Mouse (Mus musculus) MEL (cell line): ENCODE data around the gene Podxl2. TPM values are rescaled to one million over a fixed set of nuclear protein-coding genes. Genes with fewer than 3 reads are reported as not detected.

Source experiments
- DNase-seq: peaks from one replicate; pipeline ENCODE4 v3.0.0; 2011; ENCODE audit warnings: low read depth, low spot score
- H3K27ac ChIP-seq: 2 replicates; pipeline ENCODE4 v1.5.1; 2012; ENCODE audit warnings: low read depth, mild to moderate bottlenecking, control low read depth, low read length, moderate library complexity; ENCODE audit not compliant: control insufficient read depth
- H3K27me3 ChIP-seq, 2 experiments: fragments of 150-350 bp in 1 of 2; sonication (generic) in 1 of 2; 2 replicates each; pipeline ENCODE4 v1.6.1; 2012; ENCODE audit warnings: low read length in 2 of 2, mild to moderate bottlenecking in 2 of 2, improper control_type of control experiment in 1 of 2, moderate library complexity in 1 of 2; ENCODE audit not compliant: insufficient read depth in 2 of 2, control insufficient read depth in 1 of 2
- H3K36me3 ChIP-seq, 2 experiments: 2 replicates each; pipeline ENCODE4 v1.6.1; 2012 to 2014; ENCODE audit warnings: low read length in 2 of 2, improper control_type of control experiment in 1 of 2, inconsistent platforms in 1 of 2, mild to moderate bottlenecking in 1 of 2; ENCODE audit not compliant: insufficient read depth in 2 of 2, control insufficient read depth in 1 of 2
- H3K4me1 ChIP-seq, 2 experiments: fragments of 150-350 bp in 1 of 2; sonication (generic) in 1 of 2; 2 replicates each; pipeline ENCODE4 v1.6.1; 2012; ENCODE audit warnings: low read length in 2 of 2, improper control_type of control experiment in 1 of 2, mild to moderate bottlenecking in 1 of 2; ENCODE audit not compliant: insufficient read depth in 2 of 2, control insufficient read depth in 1 of 2
- H3K4me3 ChIP-seq, 2 experiments: fragments of 150-350 bp in 1 of 2; sonication (generic) in 1 of 2; 2 replicates each; pipeline ENCODE4 v1.5.1; 2012; ENCODE audit warnings: low read depth in 2 of 2, low read length in 2 of 2, mild to moderate bottlenecking in 2 of 2, moderate library complexity in 2 of 2, control low read depth in 1 of 2, improper control_type of control experiment in 1 of 2; ENCODE audit not compliant: control insufficient read depth in 1 of 2, insufficient read depth in 1 of 2
- H3K79me2 ChIP-seq: 2 replicates; pipeline ENCODE4 v1.6.1; 2012; ENCODE audit warnings: mild to moderate bottlenecking, low read length, moderate library complexity; ENCODE audit not compliant: control insufficient read depth, poor library complexity, insufficient read depth
- H3K9ac ChIP-seq: 2 replicates; pipeline ENCODE4 v1.6.1; 2012; ENCODE audit warnings: low read depth, mild to moderate bottlenecking, control low read depth, low read length, moderate library complexity; ENCODE audit not compliant: control insufficient read depth, poor library complexity, severe bottlenecking
- H3K9me3 ChIP-seq: fragments of 150-350 bp; sonication (generic); replicated peaks from 2 replicates; pipeline ENCODE4 v1.6.1; 2012; ENCODE audit warnings: mild to moderate bottlenecking, low read length, improper control_type of control experiment, moderate library complexity; ENCODE audit not compliant: insufficient read depth
- CHD1 ChIP-seq: IDR thresholded peaks from 2 replicates; pipeline ENCODE4 v1.6.1; 2012; ENCODE audit warnings: low read depth, mild to moderate bottlenecking, inconsistent platforms, low read length, improper control_type of control experiment
- E2F4 ChIP-seq: IDR thresholded peaks from 2 replicates; pipeline ENCODE4 v1.6.1; 2011; ENCODE audit warnings: low read depth, low read length, improper control_type of control experiment, borderline replicate concordance
- GABPA ChIP-seq: IDR thresholded peaks from 2 replicates; pipeline ENCODE4 v1.6.1; 2012; ENCODE audit warnings: low read depth, mild to moderate bottlenecking, inconsistent platforms, low read length, improper control_type of control experiment, moderate library complexity
- GATA1 ChIP-seq: IDR thresholded peaks from 2 replicates; pipeline ENCODE4 v1.6.1; 2011; ENCODE audit warnings: low read depth, low read length, improper control_type of control experiment
- MAX ChIP-seq: IDR thresholded peaks from 2 replicates; pipeline ENCODE4 v1.6.1; 2011; ENCODE audit warnings: low read length, improper control_type of control experiment
- MAZ ChIP-seq: IDR thresholded peaks from 2 replicates; pipeline ENCODE4 v1.6.1; 2012; ENCODE audit warnings: low read depth, mild to moderate bottlenecking, inconsistent platforms, low read length, improper control_type of control experiment
- MEF2A ChIP-seq: IDR thresholded peaks from 2 replicates; pipeline ENCODE4 v1.6.1; 2014; ENCODE audit warnings: low read depth, mild to moderate bottlenecking, inconsistent platforms, low read length, improper control_type of control experiment; ENCODE audit not compliant: poor library complexity, insufficient replicate concordance, severe bottlenecking; ENCODE audit errors: extremely low read depth
- MYB ChIP-seq: IDR thresholded peaks from 2 replicates; pipeline ENCODE4 v1.6.1; 2011; ENCODE audit warnings: mild to moderate bottlenecking, low read depth, low read length, improper control_type of control experiment
- NRF1 ChIP-seq: IDR thresholded peaks from 2 replicates; pipeline ENCODE4 v1.6.1; 2014; ENCODE audit warnings: low read depth, mild to moderate bottlenecking, inconsistent platforms, low read length, improper control_type of control experiment, moderate library complexity; ENCODE audit not compliant: poor library complexity, insufficient read depth, severe bottlenecking
- TAL1 ChIP-seq: IDR thresholded peaks from 2 replicates; pipeline ENCODE4 v1.6.1; 2012; ENCODE audit warnings: mild to moderate bottlenecking, inconsistent platforms, low read length, moderate library complexity, mixed read lengths
- TBP ChIP-seq: IDR thresholded peaks from 2 replicates; pipeline ENCODE4 v1.8.0; 2011; ENCODE audit warnings: low read depth, low read length, improper control_type of control experiment
- TCF12 ChIP-seq: IDR thresholded peaks from 2 replicates; pipeline ENCODE4 v1.6.1; 2014; ENCODE audit warnings: low read depth, mild to moderate bottlenecking, inconsistent platforms, low read length, improper control_type of control experiment, moderate library complexity
- USF1 ChIP-seq: IDR thresholded peaks from 2 replicates; pipeline ENCODE4 v1.6.1; 2014; ENCODE audit warnings: low read depth, mild to moderate bottlenecking, inconsistent platforms, low read length, improper control_type of control experiment, moderate library complexity
- ZC3H11A ChIP-seq: IDR thresholded peaks from 2 replicates; pipeline ENCODE4 v1.6.1; 2012; ENCODE audit warnings: low read depth, mild to moderate bottlenecking, inconsistent platforms, low read length, improper control_type of control experiment
- polyA plus RNA-seq, 2 experiments: library from polyadenylated mRNA; stranded (reverse) in 1 of 2; unstranded in 1 of 2; fragments of >175 nt in 1 of 2; fragments of >200 nt in 1 of 2; gene quantifications; 2 replicates each; pipeline versions ENCODE4 v1.2.1 to v1.2.4; 2012; ENCODE audit warnings: low replicate concordance in 2 of 2, low read depth in 1 of 2; ENCODE audit not compliant: insufficient read length in 2 of 2, insufficient read depth in 1 of 2, missing spikeins in 1 of 2
- total RNA-seq: library from RNA; depleted of rRNA; stranded (reverse); fragments of 300-350 nt; gene quantifications from 2 replicates; pipeline ENCODE4 v1.2.3, GENCODE M21; 2012

Podxl2 gene
- total and polyA plus RNA-seq, 3 experiments: 0.10 TPM; not detected in 2

GRCm38 (mm10) chr6:88821901-88822300 lies 52.9 kb downstream of the Podxl2 start:
- DNase-seq: no peak
- H3K4me3 ChIP-seq: no peak overlapping the region
- H3K27ac ChIP-seq: no peak overlapping the region
- H3K27me3 ChIP-seq: peaks cover 0 to 3% of the 10 kb centered on the region in 2 experiments; a peak in 1 of 4 replicates
- no peaks in the 10 kb centered on the region for H3K36me3 ChIP-seq
- no peaks in the 10 kb centered on the region for H3K79me2 ChIP-seq
- H3K4me1 ChIP-seq: no peaks in the 10 kb centered on the region; a peak in 1 of 4 replicates
- TF ChIP-seq NRF1 (no peak), TBP (no peak), MAZ (no peak), TCF12 (no peak), TAL1 (no peak), MEF2A (no peak), MYB (no peak), GABPA (no peak)
- TF ChIP-seq, all 39 proteins: peak for 0
- H3K9me3 ChIP-seq: no peaks in the 10 kb centered on the region
- no peak overlapping the region for H3K9ac ChIP-seq

- no peaks in the 10 kb centered on the region for H3K9me3 ChIP-seq
- no peak overlapping the region for H3K4me3 ChIP-seq
- no peak for TF ChIP-seq MAX
- TF ChIP-seq USF1: peak; percentile 77
- TF ChIP-seq, all 39 proteins: peak for 1
- Histone ChIP-seq H3K27me3 (peaks cover 0 to 3% of the 10 kb centered on the region in 2 experiments; a peak in 1 of 4 replicates), H3K4me1 (no peaks in the 10 kb centered on the region; a peak in 1 of 4 replicates), H3K36me3 (no peaks in the 10 kb centered on the region), H3K9ac (no peak overlapping the region), H3K27ac (no peak overlapping the region), H3K79me2 (no peaks in the 10 kb centered on the region)
- no peak for DNase-seq
Measured at GRCm38 (mm10) chr6:88821294-88821693, 53.5 kb downstream of the Podxl2 start.

GRCm38 (mm10) chr6:88820853-88821252 lies 54.0 kb downstream of the Podxl2 start:
- Histone ChIP-seq H3K79me2 (no peaks in the 10 kb centered on the region), H3K27ac (no peak overlapping the region), H3K9ac (no peak overlapping the region), H3K36me3 (no peaks in the 10 kb centered on the region), H3K9me3 (no peaks in the 10 kb centered on the region), H3K4me3 (no peak overlapping the region), H3K4me1 (no peaks in the 10 kb centered on the region; a peak in 1 of 4 replicates), H3K27me3 (peaks cover under 1 to 3% of the 10 kb centered on the region in 2 experiments; a peak in 2 of 4 replicates)
- DNase-seq: no peak
- TF ChIP-seq TAL1 (no peak), CHD1 (no peak), GATA1 (no peak), MEF2A (no peak), ZC3H11A (no peak), GABPA (no peak), E2F4 (no peak)
